Mouse (Mus musculus): ENCODE results near the gene Arl14.

Gene Arl14

DNA sequence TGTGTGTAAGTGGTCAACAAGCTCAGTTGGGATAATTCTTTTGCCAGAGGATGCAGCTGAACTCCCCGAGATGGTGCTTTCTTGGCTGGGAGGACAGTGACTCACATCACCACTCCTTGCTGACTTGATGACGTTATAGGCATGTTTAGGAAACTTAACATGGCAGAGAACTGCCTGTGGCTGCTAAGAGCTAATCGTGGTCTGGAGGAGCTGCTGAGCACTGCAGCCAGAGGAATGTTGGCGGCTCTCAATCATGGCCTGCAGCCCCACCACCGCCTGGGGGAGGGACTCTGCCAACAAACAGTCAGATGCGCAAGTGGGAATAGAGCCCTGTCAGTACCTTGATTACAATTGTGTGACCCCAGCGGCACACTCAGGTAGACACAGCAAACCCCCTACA is 49.6 kb downstream of the Arl14 start:
- no peak for DNase-seq (ENCODE audit: low spot score in 2 of 2)

All from right cerebral cortex, postnatal 36 days (tissue).